Mouse (Mus musculus) lung, postnatal 0 days (tissue): Measurements from ENCODE around the gene Serinc5. TPM values are rescaled to one million over a fixed set of nuclear protein-coding genes. Genes with fewer than 3 reads are reported as not detected.

Source experiments
- ATAC-seq: fragments of 200-750 bp; cut with Nextera tagmentation; 2 replicates; pipeline ENCODE4 v1.8.0; 2017; ENCODE audit warnings: moderate library complexity
- DNase-seq: peaks from one replicate; pipeline ENCODE4 v3.0.0-alpha.2; 2016; ENCODE audit warnings: low spot score
- H3K27ac ChIP-seq: fragments of 300-500 bp; sonication (generic); 2 replicates; pipeline ENCODE4 v1.5.1; 2014; ENCODE audit warnings: antibody characterized with exemption, mild to moderate bottlenecking, low read length, mixed read lengths
- H3K27me3 ChIP-seq: fragments of 300-500 bp; sonication (generic); replicated peaks from 2 replicates; pipeline ENCODE4 v1.6.1; 2014; ENCODE audit warnings: low read length, mixed read lengths; ENCODE audit not compliant: insufficient read depth
- H3K36me3 ChIP-seq: fragments of 300-500 bp; sonication (generic); 2 replicates; pipeline ENCODE4 v1.6.1; 2014; ENCODE audit warnings: low read length, mixed read lengths; ENCODE audit not compliant: insufficient read depth
- H3K4me1 ChIP-seq: fragments of 300-500 bp; sonication (generic); 2 replicates; pipeline ENCODE4 v1.6.1; 2014; ENCODE audit warnings: antibody characterized with exemption, low read depth, low read length, mixed read lengths; ENCODE audit not compliant: insufficient read depth
- H3K4me2 ChIP-seq: fragments of 300-500 bp; sonication (generic); replicated peaks from 2 replicates; pipeline ENCODE4 v1.6.1; 2014; ENCODE audit warnings: low read depth, mild to moderate bottlenecking, low read length, moderate library complexity, mixed read lengths
- H3K4me3 ChIP-seq: fragments of 300-500 bp; sonication (generic); 2 replicates; pipeline ENCODE4 v1.5.1; 2014; ENCODE audit warnings: low read depth, low read length
- H3K9ac ChIP-seq: fragments of 300-500 bp; sonication (generic); replicated peaks from 2 replicates; pipeline ENCODE4 v1.6.1; 2014; ENCODE audit warnings: low read depth, mild to moderate bottlenecking
- H3K9me3 ChIP-seq: fragments of 300-500 bp; sonication (generic); 2 replicates; pipeline ENCODE4 v1.6.1; 2016; ENCODE audit warnings: low read length, mixed read lengths
- CTCF ChIP-seq: IDR thresholded peaks from 2 replicates; pipeline ENCODE4 v1.5.1; 2016; ENCODE audit warnings: antibody characterized with exemption, mild to moderate bottlenecking
- EP300 ChIP-seq: IDR thresholded peaks from 2 replicates; pipeline ENCODE4 v1.6.1; 2016; ENCODE audit warnings: antibody characterized with exemption, mild to moderate bottlenecking, control low read depth
- WGBS: fragments of 180-500 bp; shearing (Covaris S2); extraction: QIAGEN DNeasy Blood & Tissue Kit; methylation state at CpG from one replicate; pipeline ENCODE4 v1.1.7; 2014; 5-methylcytosine and 5-hydroxymethylcytosine counted together
- polyA plus RNA-seq: library from polyadenylated mRNA; unstranded; fragments of >200 nt; fragmentation: Nextera tagmentation; extraction: Ambion mirVana; gene quantifications from 2 replicates; pipeline ENCODE4 v1.2.1, GENCODE M21; 2015

Gene Serinc5
- polyA plus RNA-seq, 1 experiment from 2014 or later, result 21.4 TPM

GRCm38 (mm10) chr13:92689061-92689460, 78.2 kb downstream of the Serinc5 start:
- no peak for TF ChIP-seq CTCF
- TF ChIP-seq EP300, result no peak
- Histone ChIP-seq H3K4me2 (no peak overlapping the region), H3K9me3 (no peaks in the 10 kb centered on the region), H3K36me3 (no peaks in the 10 kb centered on the region), H3K27ac (no peak overlapping the region), H3K9ac (no peak overlapping the region), H3K4me3 (no peak overlapping the region), H3K4me1 (peaks cover 7% of the 10 kb centered on the region; the same call in 1 of the 2 replicates), H3K27me3 (no peaks in the 10 kb centered on the region)
- WGBS, result 84% methylated on average over 2 of the region's 2 CpGs
- DNase-seq (no peak), ATAC-seq (no peak)

- H3K36me3 ChIP-seq, result peaks cover 7% of the 10 kb centered on the region
- H3K27me3 ChIP-seq, result no peaks in the 10 kb centered on the region
- 24% methylated on average over 10 of the region's 10 CpGs for WGBS
- peaks cover 3% of the 10 kb centered on the region; the same call in 1 of the 2 replicates for H3K4me1 ChIP-seq
- no peak overlapping the region for H3K9ac ChIP-seq
- H3K9me3 ChIP-seq, result no peaks in the 10 kb centered on the region
- no peak overlapping the region for H3K4me2 ChIP-seq
- DNase-seq (peak; percentile 51), ATAC-seq (peak; percentile 83)
- no peak overlapping the region for H3K27ac ChIP-seq
- TF ChIP-seq EP300, result peak; percentile 30; the same call in 1 of the 2 replicates
- no peak for TF ChIP-seq CTCF
- H3K4me3 ChIP-seq, result no peak overlapping the region
Measured at GRCm38 (mm10) chr13:92693866-92694550, 83.1 kb downstream of the Serinc5 start.

- DNase-seq (no peak), ATAC-seq (0 out of 2 replicates have a peak, but pooled peaks have one; percentile 14)
- Histone ChIP-seq H3K4me1 (peaks cover 3% of the 10 kb centered on the region; the same call in 1 of the 2 replicates), H3K4me2 (no peak overlapping the region), H3K27me3 (no peaks in the 10 kb centered on the region), H3K36me3 (peaks cover 12% of the 10 kb centered on the region), H3K9ac (no peak overlapping the region), H3K9me3 (no peaks in the 10 kb centered on the region), H3K4me3 (no peak overlapping the region), H3K27ac (no peak overlapping the region)
- 26% methylated on average over 5 of the region's 5 CpGs for WGBS
- no peak for TF ChIP-seq CTCF
Measured at GRCm38 (mm10) chr13:92696491-92696939, 85.6 kb downstream of the Serinc5 start.

- no peak for TF ChIP-seq EP300
- TF ChIP-seq CTCF, result no peak
- H3K27ac ChIP-seq, result no peak overlapping the region
- peaks cover 3% of the 10 kb centered on the region; the same call in 1 of the 2 replicates for H3K4me1 ChIP-seq
- peaks cover 12% of the 10 kb centered on the region for H3K36me3 ChIP-seq
- no peak for ATAC-seq
- no peaks in the 10 kb centered on the region for H3K27me3 ChIP-seq
- no peak overlapping the region for H3K4me3 ChIP-seq
- no peak overlapping the region for H3K4me2 ChIP-seq
- no peaks in the 10 kb centered on the region for H3K9me3 ChIP-seq
- no peak for DNase-seq
- no peak overlapping the region for H3K9ac ChIP-seq
- 70% methylated on average over 4 of the region's 4 CpGs for WGBS
Measured at GRCm38 (mm10) chr13:92697141-92697540, 86.2 kb downstream of the Serinc5 start.

GRCm38 (mm10) chr13:92698781-92699180, 87.9 kb downstream of the Serinc5 start:
- DNase-seq (no peak), ATAC-seq (no peak)
- Histone ChIP-seq H3K4me3 (no peak overlapping the region), H3K27me3 (no peaks in the 10 kb centered on the region), H3K4me1 (peaks cover 3% of the 10 kb centered on the region; the same call in 1 of the 2 replicates), H3K36me3 (peaks cover 12% of the 10 kb centered on the region), H3K9me3 (no peaks in the 10 kb centered on the region), H3K27ac (no peak overlapping the region), H3K4me2 (no peak overlapping the region), H3K9ac (no peak overlapping the region)
- TF ChIP-seq EP300, result no peak
- TF ChIP-seq CTCF, result no peak
- 85% methylated on average over 9 of the region's 9 CpGs for WGBS

- no peak overlapping the region for H3K27ac ChIP-seq
- WGBS, result 95% methylated on average over 6 of the region's 6 CpGs
- H3K4me2 ChIP-seq, result no peak overlapping the region
- H3K9me3 ChIP-seq, result no peaks in the 10 kb centered on the region
- DNase-seq, result no peak
- no peak overlapping the region for H3K4me3 ChIP-seq
- peaks cover 12% of the 10 kb centered on the region for H3K36me3 ChIP-seq
- H3K9ac ChIP-seq, result no peak overlapping the region
- no peaks in the 10 kb centered on the region for H3K27me3 ChIP-seq
- no peaks in the 10 kb centered on the region; the same call in 1 of the 2 replicates for H3K4me1 ChIP-seq
- no peak for TF ChIP-seq EP300
- TF ChIP-seq CTCF, result no peak
- no peak for ATAC-seq
Measured at GRCm38 (mm10) chr13:92699395-92699794, 88.5 kb downstream of the Serinc5 start.
